Mouse (Mus musculus): Measurements from ENCODE around the gene Pip4k2a.

GRCm38 (mm10) chr2:18923098-18923649 lies 74.8 kb downstream of the Pip4k2a start:
- TF ChIP-seq CTCF (IDR thresholded peaks at IDR 0.05; ENCODE audit: control insufficient read depth, insufficient read depth, insufficient read length) (no peak), CEBPB (IDR thresholded peaks at IDR 0.05; ENCODE audit: low read depth) (no peak), MYOD1 (IDR thresholded peaks at IDR 0.05; ENCODE audit: control insufficient read depth, insufficient read length, low read depth) (no peak), MAX (IDR thresholded peaks at IDR 0.05) (no peak), USF1 (IDR thresholded peaks at IDR 0.05; ENCODE audit: low read depth) (no peak), FOSL1 (IDR thresholded peaks at IDR 0.05; ENCODE audit: insufficient read depth, low read length, poor library complexity, severe bottlenecking) (no peak)

All from C2C12 (cell line).